Comparison of ENCODE assay signal across 8 mouse cellular contexts in the genomic region with DNA sequence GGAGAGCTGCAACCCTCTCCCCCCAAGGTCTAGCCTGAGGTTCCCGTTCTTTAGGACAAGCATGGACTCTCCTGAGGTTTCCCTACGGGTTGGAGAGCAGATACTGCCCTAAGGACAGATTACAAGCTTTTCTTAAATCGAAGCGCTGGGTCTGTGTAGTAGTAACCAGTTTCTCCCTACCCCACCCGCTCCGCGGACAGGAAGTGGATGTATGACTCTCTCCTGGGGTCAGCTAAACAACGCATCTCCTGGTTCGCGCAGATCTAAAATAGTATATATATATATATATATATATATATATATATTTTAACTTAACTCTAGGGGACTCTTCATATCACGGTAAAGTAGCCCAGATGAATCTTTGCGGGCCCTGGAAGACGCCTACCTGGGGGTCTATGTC. TPM values are rescaled to one million over a fixed set of nuclear protein-coding genes. Genes with fewer than 3 reads are reported as not detected.
DNase-seq lines count a peak whose midpoint lies in the region; ATAC-seq lines count a peak whose summit lies in the region.

No protein-coding gene starts in this region.

- no peaks in the 10 kb centered on the region for H3K9me3 ChIP-seq in heart, embryonic 10.5 days
- no peaks in the 10 kb centered on the region for H3K9me3 ChIP-seq in hindbrain, embryonic 10.5 days
- no peaks in the 10 kb centered on the region for H3K9me3 ChIP-seq in midbrain, embryonic 12.5 days

- no peaks in the 10 kb centered on the region for H3K27me3 ChIP-seq in heart, embryonic 10.5 days (ENCODE audit: insufficient read depth, poor library complexity, severe bottlenecking)
- H3K27me3 ChIP-seq in hindbrain, embryonic 10.5 days (ENCODE audit: insufficient read depth, poor library complexity, severe bottlenecking): no peaks in the 10 kb centered on the region
- H3K27me3 ChIP-seq in midbrain, embryonic 12.5 days: peaks cover 14% of the 10 kb centered on the region

- 8% methylated on average over 13 of the region's 13 CpGs for WGBS in heart, embryonic 10.5 days
- WGBS in hindbrain, embryonic 10.5 days: 6% methylated on average over 13 of the region's 13 CpGs
- 8% methylated on average over 13 of the region's 13 CpGs for WGBS in midbrain, embryonic 12.5 days

- DNase-seq in heart, embryonic 10.5 days (ENCODE audit: low spot score): no peak
- DNase-seq in heart, postnatal 14 days: no peak
- DNase-seq in NIH3T3 (ENCODE audit: low read depth): peak; percentile 46
- no peak for DNase-seq in hindbrain, embryonic 10.5 days (ENCODE audit: low spot score)
- no peak for DNase-seq in cerebellum, adult 11 months
- no peak for DNase-seq in frontal cortex, adult 2 months (ENCODE audit: extremely low spot score in 1 of 2, low spot score in 1 of 2)

- peak overlapping the region; percentile 66 for H3K9ac ChIP-seq in midbrain, embryonic 12.5 days (replicated peaks)

- no peak for ATAC-seq in midbrain, embryonic 12.5 days (ENCODE audit: low FRiP score, low read depth)
- ATAC-seq in activated CD4-positive, CD25-positive, alpha-beta regulatory T cell, adult 4 months: no peak

- no peaks in the 10 kb centered on the region for H3K36me3 ChIP-seq in heart, embryonic 10.5 days
- no peaks in the 10 kb centered on the region for H3K36me3 ChIP-seq in hindbrain, embryonic 10.5 days
- no peaks in the 10 kb centered on the region for H3K36me3 ChIP-seq in midbrain, embryonic 12.5 days

- peak overlapping the region; percentile 71 for H3K4me3 ChIP-seq in heart, embryonic 10.5 days
- peak overlapping the region; percentile 69 for H3K4me3 ChIP-seq in hindbrain, embryonic 10.5 days
- H3K4me3 ChIP-seq in midbrain, embryonic 12.5 days: peak overlapping the region; percentile 57

- peak overlapping the region; percentile 82 for H3K4me2 ChIP-seq in midbrain, embryonic 12.5 days (replicated peaks)

- H3K27ac ChIP-seq in heart, embryonic 10.5 days: peak overlapping the region; percentile 87
- peak overlapping the region; percentile 87 for H3K27ac ChIP-seq in hindbrain, embryonic 10.5 days
- H3K27ac ChIP-seq in midbrain, embryonic 12.5 days (replicated peaks): no peak overlapping the region

- peaks cover 10% of the 10 kb centered on the region; the same call in 1 of the 2 replicates for H3K4me1 ChIP-seq in heart, embryonic 10.5 days
- peaks cover 27% of the 10 kb centered on the region for H3K4me1 ChIP-seq in hindbrain, embryonic 10.5 days (replicated peaks)
- H3K4me1 ChIP-seq in midbrain, embryonic 12.5 days: peaks cover 10% of the 10 kb centered on the region; the same call in 1 of the 2 replicates

- intact Hi-C loops in heart, postnatal 14 days (cut with DNase I): no loop called here

RNA-seq across cellular contexts. Expression of a gene that starts 0.6 kb away (rescaled TPM):
- 18.6 and 20.2 TPM in 2 replicates for polyA plus RNA-seq in heart, embryonic 10.5 days (2016; fragmentation: Nextera tagmentation; extraction: Ambion mirVana)
- total RNA-seq in heart, postnatal 14 days (2021): 1 to 10 TPM; 1.6 to 1.7 TPM
- polyA plus RNA-seq in hindbrain, embryonic 10.5 days (2016; fragmentation: Nextera tagmentation; extraction: Ambion mirVana): 15.1 and 15.8 TPM in 2 replicates
- polyA plus RNA-seq in midbrain, embryonic 12.5 days (2016; fragmentation: Nextera tagmentation; extraction: Ambion mirVana): 9.8 and 10.4 TPM in 2 replicates
- not detected for polyA plus RNA-seq in activated CD4-positive, CD25-positive, alpha-beta regulatory T cell, adult 4 months (2017; shearing (Covaris generic))
- polyA plus RNA-seq in frontal cortex, adult 2 months (2012; rRNA removed): 3.2 and 3.7 TPM in 2 replicates
